Mouse (Mus musculus) C2C12 (cell line): ENCODE measurements around the gene Tpk1. TPM values are rescaled to one million over a fixed set of nuclear protein-coding genes. Genes with fewer than 3 reads are reported as not detected.
A peak's percentile ranks its signal among the peaks of the same experiment; 100 is the strongest.

Experiments used
- H3K27me3 ChIP-seq: one replicate; pipeline ENCODE4 v1.6.1; 2011; ENCODE audit not compliant: control insufficient read depth, insufficient read depth, insufficient read length
- H3K36me3 ChIP-seq: one replicate; pipeline ENCODE4 v1.6.1; 2011; ENCODE audit not compliant: control insufficient read depth, insufficient read depth
- H3K4me3 ChIP-seq: one replicate; pipeline ENCODE4 v1.5.1; 2011; ENCODE audit warnings: mild to moderate bottlenecking, control low read depth; ENCODE audit not compliant: poor library complexity, insufficient read depth, severe bottlenecking
- H3K79me2 ChIP-seq: one replicate; pipeline ENCODE4 v1.6.1; 2011; ENCODE audit not compliant: control insufficient read depth, insufficient read depth
- H3K79me3 ChIP-seq: one replicate; pipeline ENCODE4 v1.6.1; 2011; ENCODE audit warnings: low read depth, control low read depth
- H3ac ChIP-seq: one replicate; pipeline ENCODE3; 2011; ENCODE audit warnings: low read depth; ENCODE audit not compliant: control insufficient read depth, insufficient read length
- CEBPB ChIP-seq: IDR thresholded peaks from one replicate; pipeline ENCODE4 v1.6.1; 2011; ENCODE audit warnings: low read depth, mild to moderate bottlenecking, control low read depth, moderate library complexity
- CTCF ChIP-seq: IDR thresholded peaks from one replicate; pipeline ENCODE4 v1.5.1; 2011; ENCODE audit not compliant: control insufficient read depth, insufficient read depth, insufficient read length
- FOSL1 ChIP-seq: IDR thresholded peaks from one replicate; pipeline ENCODE4 v1.8.0; 2011; ENCODE audit warnings: mild to moderate bottlenecking, low read length; ENCODE audit not compliant: poor library complexity, insufficient read depth, severe bottlenecking
- MAX ChIP-seq: IDR thresholded peaks from one replicate; pipeline ENCODE4 v1.6.1; 2011; ENCODE audit warnings: mild to moderate bottlenecking, control low read depth
- MYOD1 ChIP-seq: IDR thresholded peaks from one replicate; pipeline ENCODE4 v1.6.1; 2011; ENCODE audit warnings: low read depth; ENCODE audit not compliant: control insufficient read depth, insufficient read length
- MYOG ChIP-seq: IDR thresholded peaks from one replicate; pipeline ENCODE4 v1.6.1; 2011; ENCODE audit not compliant: control insufficient read depth, insufficient read length; ENCODE audit errors: extremely low read depth
- USF1 ChIP-seq: IDR thresholded peaks from one replicate; pipeline ENCODE4 v1.6.1; 2011; ENCODE audit warnings: low read depth, mild to moderate bottlenecking, control low read depth, moderate library complexity
- polyA plus RNA-seq: library from polyadenylated mRNA; unstranded; fragments of >200 nt; fragmentation: generic; extraction: Trizol; gene quantifications from one replicate; pipeline ENCODE4 v1.2.1, GENCODE M21; 2012; ENCODE audit warnings: missing spikeins

Tpk1 gene
- polyA plus RNA-seq, 1 experiment: 0.82 TPM

DNA sequence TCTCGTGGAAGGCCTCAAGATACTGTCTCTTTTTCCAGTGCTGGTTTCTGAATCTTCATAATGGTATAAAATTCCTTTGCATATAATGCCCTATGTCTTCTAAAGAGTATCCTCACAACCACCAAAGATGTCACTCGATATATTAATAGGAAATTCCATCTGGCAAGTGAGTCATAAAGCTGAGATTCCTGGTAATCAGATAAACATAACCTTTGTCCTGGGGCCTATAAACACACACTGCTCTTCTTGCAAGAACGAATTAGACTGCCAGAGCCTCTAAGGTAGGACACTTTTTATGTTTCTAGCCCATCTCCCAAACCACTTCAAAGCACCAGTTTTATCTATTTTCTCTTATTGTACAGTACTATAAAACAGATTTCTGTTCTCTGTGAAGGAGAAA lies 185.4 kb downstream of the Tpk1 start:
- no peaks in the 10 kb centered on the region for H3K36me3 ChIP-seq

DNA sequence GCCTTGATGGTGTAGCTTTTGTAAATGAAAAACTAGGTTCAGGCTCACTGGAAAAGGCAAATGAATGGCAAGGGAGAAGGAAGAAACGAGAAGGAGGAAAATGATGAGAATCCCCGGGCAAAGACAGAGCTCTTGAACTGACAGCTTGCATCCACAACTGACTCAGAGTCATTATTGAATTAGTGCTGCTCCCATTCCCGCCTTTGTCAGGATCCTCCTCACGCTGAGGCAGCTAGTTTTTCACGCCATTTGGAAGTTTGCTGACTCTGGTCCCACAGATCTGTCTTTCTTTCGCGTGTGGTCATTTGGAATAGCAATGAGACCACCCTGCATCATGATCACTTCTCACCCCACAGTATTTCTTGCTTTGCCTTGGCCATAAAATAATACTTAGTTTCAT lies 187.3 kb downstream of the Tpk1 start:
- no peaks in the 10 kb centered on the region for H3K79me2 ChIP-seq
- TF ChIP-seq MAX (no peak), USF1 (no peak), MYOG (no peak), CTCF (no peak), CEBPB (no peak), MYOD1 (no peak), FOSL1 (no peak)
- no peaks in the 10 kb centered on the region for H3K27me3 ChIP-seq
- no peak overlapping the region for H3ac ChIP-seq
- no peak overlapping the region for H3K4me3 ChIP-seq
- no peaks in the 10 kb centered on the region for H3K79me3 ChIP-seq
- H3K36me3 ChIP-seq: no peaks in the 10 kb centered on the region

More for the DNA sequence above, 185.4 kb downstream of the Tpk1 start:
- H3K79me3 ChIP-seq: no peaks in the 10 kb centered on the region
- TF ChIP-seq USF1 (no peak), MAX (no peak), FOSL1 (peak; percentile 10), MYOD1 (no peak), CEBPB (no peak), CTCF (no peak), MYOG (no peak)
- H3K79me2 ChIP-seq: no peaks in the 10 kb centered on the region
- no peak overlapping the region for H3K4me3 ChIP-seq
- no peaks in the 10 kb centered on the region for H3K27me3 ChIP-seq
- no peak overlapping the region for H3ac ChIP-seq

DNA sequence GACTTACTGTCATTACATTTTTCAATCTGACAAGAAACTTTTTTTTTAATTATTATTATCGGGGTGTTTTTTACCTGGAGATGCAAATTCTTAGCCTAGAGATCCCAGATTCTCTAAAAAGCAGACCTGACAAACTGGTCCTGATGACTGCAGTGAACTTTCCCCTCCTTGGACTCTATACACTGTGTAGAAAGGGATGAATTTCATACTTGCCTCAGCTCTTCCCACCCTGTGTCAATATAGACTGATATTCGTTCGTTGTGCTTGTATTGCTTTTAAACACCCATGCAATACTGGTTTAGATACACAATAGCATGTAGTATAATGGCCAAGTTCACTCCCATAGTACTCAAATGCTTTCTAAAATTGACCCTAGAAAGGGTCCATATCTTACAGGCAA lies 189.7 kb downstream of the Tpk1 start:
- no peaks in the 10 kb centered on the region for H3K36me3 ChIP-seq
- no peak overlapping the region for H3K4me3 ChIP-seq
- H3K79me2 ChIP-seq: no peaks in the 10 kb centered on the region
- H3K79me3 ChIP-seq: no peaks in the 10 kb centered on the region
- H3K27me3 ChIP-seq: no peaks in the 10 kb centered on the region
- TF ChIP-seq CEBPB (no peak), USF1 (no peak), FOSL1 (no peak)
- no peak overlapping the region for H3ac ChIP-seq

DNA sequence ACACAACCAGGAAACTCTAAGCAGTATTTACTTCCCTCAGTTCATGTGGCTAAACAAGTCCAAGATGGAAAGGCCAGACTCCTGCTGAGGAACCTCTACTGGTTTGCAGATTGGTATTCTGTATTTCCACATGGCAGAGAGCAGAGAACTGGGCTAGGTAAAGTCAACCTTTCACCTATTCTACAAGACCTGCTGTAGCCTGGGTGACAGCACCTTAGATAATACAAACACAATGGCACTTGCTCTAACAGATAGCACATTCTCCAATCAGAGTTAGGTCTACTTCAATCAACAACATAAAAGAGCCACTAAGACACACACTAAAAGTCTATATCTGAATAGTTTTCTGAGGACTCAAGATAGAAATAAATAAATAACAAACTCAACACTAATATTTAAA lies 190.2 kb downstream of the Tpk1 start:
- TF ChIP-seq MAX (no peak), CEBPB (no peak), FOSL1 (no peak), CTCF (no peak), MYOD1 (no peak), MYOG (no peak), USF1 (no peak)
- no peaks in the 10 kb centered on the region for H3K27me3 ChIP-seq
- H3K79me2 ChIP-seq: no peaks in the 10 kb centered on the region
- no peaks in the 10 kb centered on the region for H3K36me3 ChIP-seq
- no peak overlapping the region for H3K4me3 ChIP-seq
- no peaks in the 10 kb centered on the region for H3K79me3 ChIP-seq
- H3ac ChIP-seq: no peak overlapping the region

DNA sequence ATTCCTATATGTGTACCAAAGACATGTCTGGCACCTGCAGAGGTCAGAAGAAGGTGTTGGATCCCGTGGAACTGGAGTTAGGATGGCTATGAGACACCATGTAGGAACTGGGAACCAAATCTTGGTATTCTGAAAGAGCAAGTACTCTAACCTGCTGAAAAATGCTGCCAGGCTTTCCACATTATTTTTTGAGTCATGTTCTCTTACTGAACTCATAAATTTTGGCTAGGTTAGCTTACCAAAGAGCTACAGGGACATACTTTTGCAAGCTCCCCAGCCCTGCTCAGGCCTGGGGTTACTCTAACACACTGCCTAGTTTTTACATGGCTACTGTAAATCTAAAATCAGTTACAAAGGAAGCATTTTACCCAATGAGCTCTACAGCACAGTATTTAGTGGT lies 194.5 kb downstream of the Tpk1 start:
- no peaks in the 10 kb centered on the region for H3K79me2 ChIP-seq
- no peak overlapping the region for H3ac ChIP-seq
- no peaks in the 10 kb centered on the region for H3K79me3 ChIP-seq
- TF ChIP-seq MAX (no peak), MYOG (no peak), CEBPB (no peak), CTCF (no peak), USF1 (no peak), MYOD1 (no peak), FOSL1 (no peak)
- no peaks in the 10 kb centered on the region for H3K36me3 ChIP-seq
- no peak overlapping the region for H3K4me3 ChIP-seq
- H3K27me3 ChIP-seq: no peaks in the 10 kb centered on the region

DNA sequence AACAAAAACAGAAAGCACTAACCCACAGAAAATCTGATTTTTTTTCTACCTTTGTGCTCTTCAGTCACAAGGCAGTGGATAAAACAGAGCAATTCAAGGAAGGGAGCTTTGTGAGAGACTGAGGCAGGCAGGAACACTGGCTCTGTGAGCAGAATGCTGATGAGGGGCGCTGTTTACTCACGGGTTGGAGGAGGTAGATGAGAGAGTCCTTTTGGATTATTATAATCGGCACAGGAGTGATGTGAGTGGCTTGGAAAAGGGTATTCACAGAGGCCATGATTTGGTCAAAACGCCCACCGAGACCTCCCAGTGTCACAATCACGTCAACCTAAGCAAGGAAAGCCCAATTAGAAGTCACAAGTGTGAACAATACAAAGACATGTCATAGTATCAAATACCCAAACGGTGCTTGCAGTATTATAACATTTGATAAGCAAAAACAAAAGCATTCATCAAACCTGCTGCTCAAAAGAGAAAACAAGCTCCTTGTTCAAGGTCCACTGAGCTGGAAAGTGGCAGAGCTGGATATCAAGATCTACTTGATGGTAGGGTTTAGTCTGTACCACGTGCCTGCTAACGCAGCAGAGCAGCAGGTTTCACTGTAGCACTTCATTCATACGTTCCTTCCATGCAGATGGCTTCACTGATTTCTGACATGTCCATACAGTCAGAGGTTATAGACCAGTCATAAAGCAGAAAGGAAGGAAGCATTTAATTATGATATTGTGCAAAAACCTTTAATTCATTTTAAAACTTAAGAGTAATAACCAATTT lies 197.1 kb downstream of the Tpk1 start:
- no peaks in the 10 kb centered on the region for H3K79me2 ChIP-seq
- H3K36me3 ChIP-seq: no peaks in the 10 kb centered on the region
- H3K27me3 ChIP-seq: no peaks in the 10 kb centered on the region
- H3ac ChIP-seq: no peak overlapping the region
- TF ChIP-seq CTCF: no peak
- no peak for TF ChIP-seq MYOG
- TF ChIP-seq MYOD1: no peak
- TF ChIP-seq CEBPB: no peak
- no peak for TF ChIP-seq FOSL1
- TF ChIP-seq MAX: no peak
- no peak for TF ChIP-seq USF1
- no peaks in the 10 kb centered on the region for H3K79me3 ChIP-seq
- H3K4me3 ChIP-seq: no peak overlapping the region
